Mouse (Mus musculus) gonadal fat pad, adult 2 months (tissue): ENCODE measurements around the gene Olfr1140. TPM values are rescaled to one million over a fixed set of nuclear protein-coding genes. Genes with fewer than 3 reads are reported as not detected.

Source experiments
- DNase-seq: peaks from one replicate; pipeline ENCODE4 v3.0.0-alpha.2; 2012; ENCODE audit warnings: low read depth
- polyA plus RNA-seq: library from polyadenylated mRNA; depleted of rRNA; stranded (reverse); fragments of >200 nt; gene quantifications from 2 replicates; pipeline ENCODE4 v1.2.3, GENCODE M21; 2012; rRNA removed

Gene Olfr1140
- polyA plus RNA-seq = not detected in 2 replicates

- no peak for DNase-seq
These were observed at the start of gene Olfr1140 for GRCm38 (mm10) chr2:87743452-87743851. Gene Olfr1140 (plus strand): TSS chr2:87743752.

- DNase-seq = no peak
These were observed 49.7 kb upstream of the Olfr1140 start, which contains the start of gene Olfr1136 for GRCm38 (mm10) chr2:87693847-87694246. Gene Olfr1136 (minus strand): TSS chr2:87693947.

- DNase-seq = no peak
These were observed 30.5 kb upstream of the Olfr1140 start, which contains the start of gene Olfr1137 for GRCm38 (mm10) chr2:87713079-87713478. Gene Olfr1137 (minus strand): TSS chr2:87713179.

GRCm38 (mm10) chr2:87739878-87740277 is 3.7 kb upstream of the Olfr1140 start, which contains the start of gene Olfr1138:
Gene Olfr1138 (minus strand): TSS chr2:87739978.
- no peak for DNase-seq

- no peak for DNase-seq
These were observed 10.3 kb downstream of the Olfr1140 start, which contains the start of gene Olfr1141 for GRCm38 (mm10) chr2:87753891-87754290. Gene Olfr1141 (minus strand): TSS chr2:87753991.

- DNase-seq = no peak
These were observed 32.6 kb downstream of the Olfr1140 start for GRCm38 (mm10) chr2:87776143-87776542.

- no peak for DNase-seq
These were observed 35.6 kb downstream of the Olfr1140 start, which contains the start of gene Olfr152 for GRCm38 (mm10) chr2:87779183-87779582. Gene Olfr152 (plus strand): TSS chr2:87779483.

Other genes starting within 250 kb of the Olfr1140 start
- gene Pramel7, start 246.7 kb upstream of the Olfr1140 start, polyA plus RNA-seq = not detected in 2 replicates
- gene Pramel6, start 237.2 kb upstream of the Olfr1140 start, polyA plus RNA-seq = not detected in 2 replicates
- gene Olfr153, start 212.0 kb upstream of the Olfr1140 start, polyA plus RNA-seq = not detected in 2 replicates
- gene Olfr1128, start 198.2 kb upstream of the Olfr1140 start, polyA plus RNA-seq = not detected in 2 replicates
- not detected in 2 replicates for gene Olfr1129, start 169.8 kb upstream of the Olfr1140 start, polyA plus RNA-seq
- not detected in 2 replicates for gene Olfr1130, start 137.5 kb upstream of the Olfr1140 start, polyA plus RNA-seq
- not detected in 2 replicates for gene Olfr1131, start 116.6 kb upstream of the Olfr1140 start, polyA plus RNA-seq
- not detected in 2 replicates for gene Olfr1132, start 106.2 kb upstream of the Olfr1140 start, polyA plus RNA-seq
- not detected in 2 replicates for gene Olfr1133, start 96.4 kb upstream of the Olfr1140 start, polyA plus RNA-seq
- not detected in 2 replicates for gene Olfr1134, start 85.3 kb upstream of the Olfr1140 start, polyA plus RNA-seq
- not detected in 2 replicates for gene Olfr1135, start 70.1 kb upstream of the Olfr1140 start, polyA plus RNA-seq
- not detected in 2 replicates for gene Olfr1136, start 49.8 kb upstream of the Olfr1140 start, polyA plus RNA-seq
- gene Olfr1137, start 30.6 kb upstream of the Olfr1140 start, polyA plus RNA-seq = not detected in 2 replicates
- not detected in 2 replicates for gene Olfr1138, start 3.8 kb upstream of the Olfr1140 start, polyA plus RNA-seq
- not detected in 2 replicates for gene Olfr1141, start 10.2 kb downstream of the Olfr1140 start, polyA plus RNA-seq
- gene Olfr152, start 35.7 kb downstream of the Olfr1140 start, polyA plus RNA-seq = not detected in 2 replicates
- gene Olfr1143, start 56.8 kb downstream of the Olfr1140 start, polyA plus RNA-seq = not detected in 2 replicates
- not detected in 2 replicates for gene Olfr1145, start 66.1 kb downstream of the Olfr1140 start, polyA plus RNA-seq
- gene Olfr1148, start 86.8 kb downstream of the Olfr1140 start, polyA plus RNA-seq = not detected in 2 replicates
- not detected in 2 replicates for gene Olfr1150-ps1, start 100.2 kb downstream of the Olfr1140 start, polyA plus RNA-seq
- not detected in 2 replicates for gene Olfr1151, start 112.1 kb downstream of the Olfr1140 start, polyA plus RNA-seq
- gene Olfr1152, start 122.7 kb downstream of the Olfr1140 start, polyA plus RNA-seq = not detected in 2 replicates
- gene Olfr1153, start 151.2 kb downstream of the Olfr1140 start, polyA plus RNA-seq = not detected in 2 replicates
- not detected in 2 replicates for gene Olfr1154, start 161.4 kb downstream of the Olfr1140 start, polyA plus RNA-seq
- not detected in 2 replicates for gene Olfr1155, start 201.4 kb downstream of the Olfr1140 start, polyA plus RNA-seq
- gene Olfr1156, start 209.3 kb downstream of the Olfr1140 start, polyA plus RNA-seq = not detected in 2 replicates
- not detected in 2 replicates for gene Olfr1157, start 224.5 kb downstream of the Olfr1140 start, polyA plus RNA-seq
- gene Olfr74, start 230.9 kb downstream of the Olfr1140 start, polyA plus RNA-seq = not detected in 2 replicates
- gene Olfr1158, start 246.4 kb downstream of the Olfr1140 start, polyA plus RNA-seq = not detected in 2 replicates